Mouse (Mus musculus): Measurements from ENCODE around the gene Gucy2f.
"Not testable (repeated sequence)": the region's sequence is repeated elsewhere in the genome, so short reads cannot be mapped to it uniquely, and the experiment has no call there.

Gucy2f gene

DNA sequence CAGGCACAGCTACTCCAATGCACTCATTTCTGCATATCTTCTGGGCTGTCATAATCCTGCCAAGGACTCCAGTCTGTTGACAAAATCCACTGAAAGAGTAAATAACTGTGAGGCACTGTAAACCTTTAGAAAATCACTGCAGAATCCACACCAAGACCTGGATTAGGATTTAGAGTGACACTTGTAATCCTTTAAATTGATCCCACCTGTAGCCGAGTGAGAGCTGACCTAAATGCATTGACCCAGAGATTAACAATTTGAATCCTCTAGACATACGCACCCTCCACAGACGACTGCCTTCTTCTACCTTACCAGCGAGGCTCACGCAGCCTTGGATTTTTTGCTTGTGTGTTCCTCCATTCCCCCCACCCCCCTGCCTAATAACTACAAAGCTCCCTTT, at the start of gene Gucy2f:
Gucy2f (minus strand) TSS at position 101 of the 400 bp plus-strand sequence.
- DNase-seq (ENCODE audit: low spot score in 2 of 2), result no peak

- no peak for DNase-seq (ENCODE audit: low spot score in 2 of 2)
Observed at GRCm38 (mm10) chrX:142245682-142246327, 49.1 kb upstream of the Gucy2f start.

GRCm38 (mm10) chrX:142237101-142237500, 40.4 kb upstream of the Gucy2f start:
- no peak for DNase-seq (ENCODE audit: low spot score in 2 of 2)

GRCm38 (mm10) chrX:142236146-142236545, 39.4 kb upstream of the Gucy2f start:
- DNase-seq (ENCODE audit: low spot score in 2 of 2), result not testable (repeated sequence)

- DNase-seq (ENCODE audit: low spot score in 2 of 2), result no peak
Observed at GRCm38 (mm10) chrX:142228769-142229158, 32.0 kb upstream of the Gucy2f start.

- peak; percentile 58 to 74 for DNase-seq (ENCODE audit: low spot score in 2 of 2)
Observed at GRCm38 (mm10) chrX:142228055-142228768, 31.5 kb upstream of the Gucy2f start.

DNA sequence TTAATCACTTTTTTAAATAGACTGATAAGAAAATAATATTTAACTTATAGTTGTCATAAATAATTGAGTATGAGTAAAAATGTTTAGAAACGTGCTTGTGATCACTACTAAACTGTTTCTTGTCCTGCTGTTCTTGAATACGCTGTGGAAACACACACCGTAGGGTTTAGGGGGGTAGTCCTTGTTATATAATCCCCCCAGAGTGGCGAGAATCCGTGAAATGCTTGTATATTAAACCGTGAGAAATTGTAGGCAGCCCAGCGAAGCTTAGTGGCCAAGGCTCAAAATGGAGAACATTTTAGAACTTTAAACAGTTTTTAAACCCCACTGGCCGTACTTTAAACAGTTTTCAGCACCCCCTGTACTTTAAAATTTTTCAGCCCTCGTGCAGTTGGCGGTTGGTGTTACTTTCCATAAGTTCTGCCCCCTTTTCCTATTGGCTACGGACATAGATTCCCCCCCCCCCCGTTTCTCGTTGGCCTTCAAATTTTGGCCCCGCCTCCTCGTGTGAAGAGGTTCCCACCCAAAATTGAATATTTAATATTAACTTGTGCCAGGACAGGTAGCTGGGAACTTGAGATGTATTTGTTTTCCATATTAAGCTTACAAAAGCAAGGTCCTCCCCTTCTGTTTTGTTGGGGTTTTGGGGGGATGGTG, 30.8 kb upstream of the Gucy2f start:
- DNase-seq (ENCODE audit: low spot score in 2 of 2), result peak in 1 of 2 experiments; percentile 21

DNA sequence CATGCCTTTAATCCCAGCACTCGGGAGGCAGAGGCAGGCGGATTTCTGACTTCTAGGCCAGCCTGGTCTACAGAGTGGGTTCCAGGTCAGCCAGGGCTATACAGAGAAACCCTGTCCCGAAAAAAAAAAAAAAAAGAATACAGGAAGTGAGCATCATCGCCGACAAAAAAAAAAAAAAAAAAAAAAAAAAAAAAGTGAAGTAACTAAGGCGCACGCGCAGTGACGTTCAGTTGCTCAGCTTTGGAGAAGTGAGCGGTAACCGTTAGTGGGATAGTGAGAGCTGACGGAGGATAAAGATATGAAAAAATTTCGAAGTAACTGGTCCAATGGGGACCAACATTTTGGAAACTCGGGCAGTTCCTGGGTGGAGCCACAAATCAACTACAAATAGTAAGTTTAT, 29.8 kb upstream of the Gucy2f start, which contains the start of gene Nxt2:
Nxt2 (plus strand) TSS at position 229 of the 400 bp plus-strand sequence.
- DNase-seq (ENCODE audit: low spot score in 2 of 2), result no peak

DNA sequence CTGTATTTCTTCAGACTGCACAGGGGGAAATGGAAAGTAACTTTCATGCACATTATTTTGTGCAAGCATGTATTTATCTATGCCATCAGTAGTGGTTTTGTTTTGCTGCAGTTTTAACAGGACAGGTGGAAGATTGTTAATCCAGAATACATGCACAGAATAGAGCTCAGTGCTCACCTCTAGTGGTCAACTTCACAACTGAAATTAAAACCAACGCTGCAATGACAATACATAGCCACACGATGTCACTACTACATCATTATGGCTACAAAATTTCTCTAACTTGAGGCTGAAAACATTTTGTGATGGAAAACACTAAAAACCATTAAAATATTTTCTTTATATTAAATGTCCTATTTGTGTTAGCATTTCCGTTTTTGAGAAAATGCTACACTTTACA, 3.6 kb upstream of the Gucy2f start:
- peak in 1 of 2 experiments; percentile 18 for DNase-seq (ENCODE audit: low spot score in 2 of 2)

DNA sequence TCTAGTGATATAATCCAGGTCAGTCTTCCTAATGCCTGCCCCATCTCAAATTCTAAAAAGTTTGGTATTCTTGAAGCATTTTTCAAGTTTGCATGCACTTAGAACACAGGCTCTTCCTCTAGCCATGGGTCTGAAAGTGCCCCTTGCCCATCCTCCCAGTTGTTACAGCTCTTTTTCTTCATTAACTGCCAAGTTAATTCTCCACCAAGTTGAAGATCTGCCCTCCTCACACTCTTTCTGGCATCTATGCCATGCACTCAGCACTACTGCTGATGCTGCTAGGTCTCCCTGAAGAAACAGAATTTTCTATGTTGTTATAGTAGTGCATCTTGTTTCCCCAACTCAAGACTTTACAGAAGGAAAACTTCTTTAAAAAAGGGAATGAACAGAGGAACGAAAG, 1.2 kb downstream of the Gucy2f start:
- no peak for DNase-seq (ENCODE audit: low spot score in 2 of 2)

DNA sequence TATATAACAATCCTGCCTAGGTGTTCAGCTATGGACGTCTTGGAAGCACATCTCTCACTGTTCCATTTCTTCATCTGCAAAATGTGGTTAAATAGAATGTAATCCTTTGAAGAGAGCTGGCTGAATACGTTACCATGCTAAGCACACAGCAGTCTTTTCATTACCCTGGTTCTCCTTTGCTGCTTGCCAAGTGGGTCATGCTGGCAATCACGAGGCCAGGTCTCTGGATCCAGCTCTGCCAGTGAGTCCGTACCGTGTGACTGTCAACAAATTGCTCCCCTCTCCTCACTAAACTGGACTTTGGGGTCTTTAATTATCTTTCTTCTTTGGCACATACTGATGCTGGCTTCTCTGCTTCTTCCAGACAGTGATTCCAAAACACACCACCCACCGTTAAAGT, 2.3 kb downstream of the Gucy2f start:
- DNase-seq (ENCODE audit: low spot score in 2 of 2), result peak; percentile 4 to 5

GRCm38 (mm10) chrX:142190355-142190754, 6.4 kb downstream of the Gucy2f start:
- peak in 1 of 2 experiments; percentile 2 for DNase-seq (ENCODE audit: low spot score in 2 of 2)

DNA sequence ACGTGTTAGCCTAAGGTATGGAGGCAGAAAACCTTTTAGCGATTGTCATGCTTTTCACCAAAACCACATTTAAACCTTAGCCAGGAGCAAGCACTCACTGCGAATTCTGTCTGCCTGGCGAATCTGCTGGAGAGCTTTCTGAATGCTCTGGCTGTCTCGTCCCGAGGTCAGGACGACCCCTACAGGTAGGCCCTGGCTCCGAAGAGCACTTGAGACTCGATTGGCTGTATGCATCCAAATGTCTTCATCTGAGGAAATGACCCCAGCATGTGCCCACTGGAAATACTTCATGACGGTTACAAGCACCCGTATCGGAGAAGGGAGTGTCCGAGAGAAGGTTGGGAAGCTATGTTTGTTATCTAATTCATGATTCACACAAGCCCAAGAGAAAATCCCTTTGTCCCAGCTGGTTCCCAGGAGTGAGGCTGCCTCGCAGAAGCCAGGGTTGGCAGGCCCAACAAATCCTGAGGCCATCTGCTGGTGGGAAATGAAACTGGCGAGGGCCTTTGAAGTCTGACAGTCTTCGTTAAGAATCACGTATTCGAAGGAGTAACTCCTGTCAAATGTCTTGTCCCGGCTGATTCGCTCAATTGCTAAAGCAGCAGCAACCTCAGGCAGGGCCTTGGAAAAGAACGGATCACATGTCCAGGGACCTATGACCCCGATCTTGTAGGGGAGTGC, 7.6 kb downstream of the Gucy2f start:
- peak in 1 of 2 experiments; percentile 4 for DNase-seq (ENCODE audit: low spot score in 2 of 2)

- DNase-seq (ENCODE audit: low spot score in 2 of 2), result no peak
Observed at GRCm38 (mm10) chrX:142182026-142182425, 14.7 kb downstream of the Gucy2f start.

DNA sequence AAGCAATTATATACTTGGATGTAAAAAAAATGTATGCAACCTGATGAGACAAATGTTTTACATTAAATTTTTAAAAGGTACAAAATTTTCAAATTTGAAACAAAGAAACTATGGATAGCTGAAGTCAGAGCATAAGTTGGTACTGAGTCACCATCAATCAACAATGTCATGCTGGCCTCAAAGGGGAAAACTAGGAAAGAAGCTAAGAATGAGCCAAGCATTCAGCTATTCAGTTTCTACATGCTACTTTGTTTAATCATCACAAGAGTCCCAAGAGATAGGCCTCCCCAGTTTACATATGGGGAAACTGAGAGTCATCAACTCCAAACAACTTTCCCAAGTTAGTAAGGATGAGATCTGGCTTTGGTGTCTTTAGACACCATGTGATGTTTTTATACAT, 19.8 kb downstream of the Gucy2f start:
- no peak for DNase-seq (ENCODE audit: low spot score in 2 of 2)

- no peak for DNase-seq (ENCODE audit: low spot score in 2 of 2)
Observed at GRCm38 (mm10) chrX:142115779-142116178, 81.0 kb downstream of the Gucy2f start.

GRCm38 (mm10) chrX:142111236-142111635, 85.5 kb downstream of the Gucy2f start:
- no peak for DNase-seq (ENCODE audit: low spot score in 2 of 2)

GRCm38 (mm10) chrX:142096904-142097303, 99.8 kb downstream of the Gucy2f start:
- no peak for DNase-seq (ENCODE audit: low spot score in 2 of 2)

DNA sequence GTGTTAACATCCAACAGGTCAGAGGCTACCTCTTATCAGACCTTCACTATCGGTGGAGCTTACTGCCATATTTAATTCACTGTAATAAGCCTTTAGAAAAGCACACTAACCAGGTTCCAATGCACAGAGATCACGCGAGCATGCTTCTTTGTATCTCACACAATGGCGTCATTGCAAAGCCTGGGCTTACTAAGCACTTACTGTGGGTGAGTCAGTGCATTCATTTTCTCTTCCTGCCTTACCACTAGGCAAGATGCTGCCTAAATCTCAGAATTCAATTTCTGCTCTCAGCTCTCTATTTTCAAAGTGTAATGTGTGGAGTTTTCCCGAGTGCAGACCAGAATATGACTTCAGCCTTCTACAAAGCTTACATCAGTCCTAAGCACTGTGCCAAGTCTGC, 101.2 kb downstream of the Gucy2f start:
- DNase-seq (ENCODE audit: low spot score in 2 of 2), result no peak

GRCm38 (mm10) chrX:142062585-142062984, 134.1 kb downstream of the Gucy2f start:
- DNase-seq (ENCODE audit: low spot score in 2 of 2), result peak in 1 of 2 experiments; percentile 1

Measured in heart, adult 9 months (tissue).